Mouse (Mus musculus): ENCODE results near the gene Zfyve27. TPM values are rescaled to one million over a fixed set of nuclear protein-coding genes. Genes with fewer than 3 reads are reported as not detected.
A peak's percentile ranks its signal among the peaks of the same experiment; 100 is the strongest.

Zfyve27 gene
- polyA plus RNA-seq, 1 experiment from 2014 or later, result 64.8 TPM

GRCm38 (mm10) chr19:42129509-42130293 is 34.0 kb upstream of the Zfyve27 start:
- Histone ChIP-seq H3K4me1 (peaks cover 15% of the 10 kb centered on the region), H3K9ac (replicated peaks) (peak overlapping the region; percentile 58; the same call in 1 of the 2 replicates), H3K36me3 (no peaks in the 10 kb centered on the region), H3K27me3 (no peaks in the 10 kb centered on the region), H3K4me3 (peak overlapping the region; percentile 78), H3K27ac (replicated peaks) (peak overlapping the region; percentile 49), H3K4me2 (replicated peaks) (peak overlapping the region; percentile 99), H3K9me3 (no peaks in the 10 kb centered on the region)
- 13% methylated on average over 14 of the region's 14 CpGs for WGBS
- ATAC-seq (replicated peaks), result peak; percentile 9; the same call in 1 of the 2 replicates

GRCm38 (mm10) chr19:42130294-42130606 is 33.5 kb upstream of the Zfyve27 start:
- Histone ChIP-seq H3K4me2 (replicated peaks) (no peak overlapping the region), H3K9me3 (no peaks in the 10 kb centered on the region), H3K27me3 (no peaks in the 10 kb centered on the region), H3K4me3 (no peak overlapping the region), H3K9ac (replicated peaks) (no peak overlapping the region), H3K4me1 (peaks cover 14% of the 10 kb centered on the region), H3K36me3 (no peaks in the 10 kb centered on the region), H3K27ac (replicated peaks) (no peak overlapping the region; the same call in 1 of the 2 replicates)
- 46% methylated on average over 3 of the region's 3 CpGs for WGBS
- ATAC-seq (replicated peaks), result no peak

- no peak for ATAC-seq (replicated peaks)
- no peaks in the 10 kb centered on the region for H3K9me3 ChIP-seq
- no peaks in the 10 kb centered on the region for H3K36me3 ChIP-seq
- H3K4me2 ChIP-seq (replicated peaks), result no peak overlapping the region
- peaks cover 14% of the 10 kb centered on the region for H3K4me1 ChIP-seq
- no peak overlapping the region for H3K27ac ChIP-seq (replicated peaks)
- H3K27me3 ChIP-seq, result no peaks in the 10 kb centered on the region
- 70% methylated on average over 5 of the region's 5 CpGs for WGBS
- H3K4me3 ChIP-seq, result no peak overlapping the region
- no peak overlapping the region for H3K9ac ChIP-seq (replicated peaks)
These were observed 32.6 kb upstream of the Zfyve27 start for GRCm38 (mm10) chr19:42131101-42131500.

DNA sequence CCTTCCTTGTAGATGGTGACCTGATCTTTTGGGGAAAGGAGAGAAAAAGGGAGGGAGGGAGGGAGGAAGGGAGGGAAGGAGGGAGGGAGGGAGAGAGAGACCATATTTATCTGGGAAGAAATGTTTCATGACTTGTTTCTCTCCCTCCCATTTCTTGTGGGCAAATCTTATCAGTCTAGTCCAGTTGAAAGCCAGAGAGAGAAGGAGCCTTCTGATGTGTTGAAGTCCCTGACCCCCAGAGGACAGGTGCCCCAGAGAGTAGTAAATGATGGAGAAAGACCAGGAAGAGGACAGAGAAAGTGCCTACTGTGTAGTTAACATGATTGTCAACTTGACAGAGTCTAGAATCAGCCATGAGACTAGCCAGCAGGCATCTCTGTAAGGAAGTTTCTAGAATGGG is 28.7 kb upstream of the Zfyve27 start:
- H3K9ac ChIP-seq (replicated peaks), result no peak overlapping the region
- H3K4me3 ChIP-seq, result no peak overlapping the region
- no peak for ATAC-seq (replicated peaks)
- H3K9me3 ChIP-seq, result no peaks in the 10 kb centered on the region
- H3K4me1 ChIP-seq, result no peaks in the 10 kb centered on the region
- no peak overlapping the region for H3K4me2 ChIP-seq (replicated peaks)
- no peaks in the 10 kb centered on the region for H3K36me3 ChIP-seq
- H3K27ac ChIP-seq (replicated peaks), result no peak overlapping the region
- no peaks in the 10 kb centered on the region for H3K27me3 ChIP-seq

- H3K4me2 ChIP-seq (replicated peaks), result no peak overlapping the region
- H3K4me3 ChIP-seq, result no peak overlapping the region
- H3K9ac ChIP-seq (replicated peaks), result no peak overlapping the region
- H3K9me3 ChIP-seq, result no peaks in the 10 kb centered on the region
- H3K27ac ChIP-seq (replicated peaks), result no peak overlapping the region
- no peaks in the 10 kb centered on the region for H3K36me3 ChIP-seq
- ATAC-seq (replicated peaks), result no peak
- WGBS, result 19% methylated on average over 5 of the region's 5 CpGs
- no peaks in the 10 kb centered on the region for H3K27me3 ChIP-seq
- H3K4me1 ChIP-seq, result no peaks in the 10 kb centered on the region
These were observed 27.6 kb upstream of the Zfyve27 start for GRCm38 (mm10) chr19:42136126-42136525.

DNA sequence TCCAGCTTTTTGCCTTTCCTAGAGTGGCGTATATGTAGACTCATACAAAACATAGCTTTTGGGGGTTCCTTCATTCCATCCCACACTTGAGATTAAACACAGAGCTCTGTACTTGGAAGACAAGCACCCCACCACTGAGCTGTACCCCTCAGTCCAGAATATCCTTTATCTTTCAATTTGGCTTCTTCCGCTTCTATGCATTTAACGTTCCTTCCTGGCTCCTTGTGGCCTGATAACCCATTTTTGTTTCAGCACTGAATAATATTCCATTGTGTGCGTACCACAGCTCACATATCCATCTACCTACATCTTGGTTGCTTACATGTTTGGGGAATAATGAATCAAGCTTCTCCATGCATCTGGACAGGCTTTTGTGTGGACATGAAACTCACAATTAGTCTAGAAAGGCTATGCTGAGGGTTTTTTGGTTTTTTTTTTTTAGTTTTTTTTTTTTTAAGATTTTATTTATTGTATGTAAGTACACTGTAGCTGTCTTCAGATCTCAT is 26.5 kb upstream of the Zfyve27 start:
- Histone ChIP-seq H3K4me1 (no peaks in the 10 kb centered on the region), H3K36me3 (no peaks in the 10 kb centered on the region), H3K27me3 (no peaks in the 10 kb centered on the region), H3K9me3 (no peaks in the 10 kb centered on the region), H3K4me3 (no peak overlapping the region), H3K27ac (replicated peaks) (no peak overlapping the region), H3K4me2 (replicated peaks) (no peak overlapping the region), H3K9ac (replicated peaks) (no peak overlapping the region)
- no peak for ATAC-seq (replicated peaks)
- 91% methylated on average over 4 of the region's 4 CpGs for WGBS

DNA sequence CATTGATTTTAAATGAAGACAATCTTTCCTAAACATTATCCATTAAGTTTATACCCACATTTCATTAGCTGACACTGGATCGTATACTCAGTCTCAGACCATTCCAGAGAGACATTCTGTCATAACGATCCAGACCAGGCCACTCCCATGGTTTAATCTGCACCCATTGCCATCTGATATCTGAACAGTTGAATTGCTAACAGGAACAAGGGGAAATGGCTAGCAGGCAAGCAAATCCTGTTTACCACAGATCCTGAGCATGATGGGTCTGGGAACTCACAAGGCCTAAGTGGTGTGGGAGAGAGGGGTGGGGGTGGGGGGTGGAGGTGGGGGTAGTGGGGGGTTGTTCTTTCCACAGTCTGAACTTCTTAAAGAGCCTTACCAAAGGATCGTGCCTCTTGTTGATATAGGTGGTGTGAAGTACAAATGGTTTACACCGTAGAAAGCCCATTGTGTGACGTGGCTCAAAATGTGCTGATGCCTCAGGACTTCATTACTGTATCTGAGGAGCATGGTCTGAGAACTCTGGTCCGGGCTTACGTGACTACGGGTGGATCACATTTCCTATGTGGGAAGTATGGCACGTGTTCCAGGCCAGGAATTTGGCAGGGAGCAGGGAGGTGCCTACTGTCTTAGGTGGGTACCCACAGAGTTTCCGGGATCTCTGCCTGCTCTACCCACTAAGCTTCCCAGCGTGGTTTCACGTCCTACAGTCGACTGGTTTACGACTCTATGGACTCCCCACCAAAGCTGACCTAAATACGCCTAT is 25.1 kb upstream of the Zfyve27 start:
- 89% methylated on average over 15 of the region's 15 CpGs for WGBS
- H3K9ac ChIP-seq (replicated peaks), result no peak overlapping the region
- no peak for ATAC-seq (replicated peaks)

GRCm38 (mm10) chr19:42139724-42140517 is 23.8 kb upstream of the Zfyve27 start:
- Histone ChIP-seq H3K27me3 (no peaks in the 10 kb centered on the region), H3K4me1 (no peaks in the 10 kb centered on the region), H3K9ac (replicated peaks) (no peak overlapping the region), H3K36me3 (no peaks in the 10 kb centered on the region), H3K9me3 (no peaks in the 10 kb centered on the region), H3K4me3 (no peak overlapping the region), H3K4me2 (replicated peaks) (no peak overlapping the region), H3K27ac (replicated peaks) (no peak overlapping the region)
- ATAC-seq (replicated peaks), result no peak
- 88% methylated on average over 5 of the region's 5 CpGs for WGBS

More for the DNA sequence above, 25.1 kb upstream of the Zfyve27 start:
- H3K4me1 ChIP-seq, result no peaks in the 10 kb centered on the region
- no peaks in the 10 kb centered on the region for H3K9me3 ChIP-seq
- H3K4me3 ChIP-seq, result no peak overlapping the region
- no peaks in the 10 kb centered on the region for H3K27me3 ChIP-seq
- no peaks in the 10 kb centered on the region for H3K36me3 ChIP-seq
- no peak overlapping the region for H3K4me2 ChIP-seq (replicated peaks)
- H3K27ac ChIP-seq (replicated peaks), result no peak overlapping the region

- no peak for ATAC-seq (replicated peaks)
- 78% methylated on average over 3 of the region's 3 CpGs for WGBS
- Histone ChIP-seq H3K4me3 (no peak overlapping the region), H3K27ac (replicated peaks) (no peak overlapping the region), H3K9ac (replicated peaks) (no peak overlapping the region), H3K4me2 (replicated peaks) (no peak overlapping the region), H3K36me3 (no peaks in the 10 kb centered on the region), H3K9me3 (no peaks in the 10 kb centered on the region), H3K4me1 (no peaks in the 10 kb centered on the region), H3K27me3 (no peaks in the 10 kb centered on the region)
These were observed 21.8 kb upstream of the Zfyve27 start for GRCm38 (mm10) chr19:42141998-42142397.

DNA sequence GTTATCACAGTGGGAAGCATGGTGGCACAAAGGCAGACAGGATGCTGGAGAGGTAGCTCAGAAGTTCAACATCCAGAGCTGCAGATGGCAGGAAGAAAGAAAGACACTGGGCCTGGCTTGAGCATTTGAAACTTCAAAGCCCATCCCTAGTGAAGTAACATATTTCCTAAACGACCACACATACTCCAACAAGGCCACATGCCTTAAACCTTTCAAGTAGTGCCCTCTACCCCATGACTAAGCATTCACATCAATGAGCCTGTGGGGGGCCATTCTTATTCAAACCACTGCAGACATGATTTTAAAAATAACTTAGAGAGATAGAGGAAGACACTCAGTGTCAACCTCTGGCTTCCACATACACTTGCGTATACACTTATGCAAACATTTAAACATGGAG is 21.0 kb upstream of the Zfyve27 start:
- Histone ChIP-seq H3K9ac (replicated peaks) (no peak overlapping the region), H3K27ac (replicated peaks) (no peak overlapping the region), H3K4me2 (replicated peaks) (no peak overlapping the region), H3K9me3 (no peaks in the 10 kb centered on the region), H3K27me3 (no peaks in the 10 kb centered on the region), H3K36me3 (no peaks in the 10 kb centered on the region), H3K4me3 (no peak overlapping the region), H3K4me1 (peaks cover under 1% of the 10 kb centered on the region)
- WGBS, result 76% methylated on average over 2 of the region's 2 CpGs
- no peak for ATAC-seq (replicated peaks)

DNA sequence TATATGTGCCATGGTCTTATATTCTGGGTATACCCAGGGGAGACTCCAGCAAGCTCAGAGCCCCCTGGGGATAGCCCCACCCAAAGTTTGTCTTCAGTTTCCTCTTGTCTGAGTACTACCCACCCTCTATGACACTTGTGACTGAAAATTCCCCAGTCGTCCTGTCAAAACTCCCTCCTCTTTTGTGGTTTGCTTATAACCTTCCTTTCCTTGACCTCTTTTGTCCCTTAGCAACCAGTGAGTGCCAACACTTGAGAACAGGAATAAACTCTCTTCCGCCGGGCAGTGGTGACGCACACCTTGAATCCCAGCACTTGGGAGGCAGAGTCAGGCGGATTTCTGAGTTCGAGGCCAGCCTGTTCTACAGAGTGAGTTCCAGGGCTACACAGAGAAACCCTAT is 19.7 kb upstream of the Zfyve27 start:
- Histone ChIP-seq H3K36me3 (no peaks in the 10 kb centered on the region), H3K27me3 (peaks cover 7% of the 10 kb centered on the region), H3K4me3 (no peak overlapping the region), H3K27ac (replicated peaks) (no peak overlapping the region), H3K9ac (replicated peaks) (no peak overlapping the region), H3K9me3 (no peaks in the 10 kb centered on the region), H3K4me1 (peaks cover 13% of the 10 kb centered on the region), H3K4me2 (replicated peaks) (no peak overlapping the region)
- WGBS, result 51% methylated on average over 6 of the region's 6 CpGs
- no peak for ATAC-seq (replicated peaks)
